Mouse (Mus musculus): ENCODE measurements around the gene Fdx1l. TPM values are rescaled to one million over a fixed set of nuclear protein-coding genes. Genes with fewer than 3 reads are reported as not detected.
A peak's percentile ranks its signal among the peaks of the same experiment; 100 is the strongest.

Fdx1l gene
- total RNA-seq, 2 experiments from 2014 or later: 62.4 to 64.3 TPM

DNA sequence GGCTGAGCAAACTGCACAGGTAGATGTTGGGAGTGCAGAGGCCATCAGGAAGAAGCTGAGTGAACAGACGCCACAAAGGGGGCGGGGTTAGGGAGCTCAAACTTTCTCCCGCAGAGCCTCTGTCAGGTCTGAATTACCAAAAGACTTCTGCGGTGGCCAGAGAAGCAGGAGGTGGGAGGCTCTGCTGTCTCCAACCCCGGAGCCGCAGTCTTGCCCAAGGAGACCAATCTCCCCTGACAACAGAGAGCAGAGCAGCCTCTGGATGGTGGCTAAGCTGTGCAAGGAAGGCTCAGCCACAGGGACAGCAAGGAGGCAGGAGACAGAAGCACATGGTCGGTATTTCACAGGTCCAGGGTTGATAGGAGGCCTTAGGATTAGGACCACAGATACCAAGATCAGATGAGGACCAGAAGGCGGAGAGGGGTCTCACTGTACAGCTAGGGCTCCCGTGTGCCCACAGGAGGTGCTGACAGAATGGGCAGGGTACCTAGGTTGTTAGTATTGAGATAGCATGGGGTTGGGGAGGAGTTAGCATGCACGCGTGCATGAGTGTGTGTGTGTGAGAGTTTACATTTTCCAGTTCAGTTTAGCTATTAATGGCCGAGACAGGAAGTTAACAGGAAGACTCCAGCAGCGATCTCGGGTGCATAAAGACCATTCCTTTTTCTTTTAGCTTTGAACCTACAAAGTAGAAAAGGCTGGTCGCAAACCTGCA lies 27.2 kb upstream of the Fdx1l start:
- DNase-seq (ENCODE audit: extremely low spot score in 1 of 2, low spot score in 2 of 2): no peak
- intact Hi-C loops (cut with DNase I): no loop called here
- no peak overlapping the region for H3K4me3 ChIP-seq
- TF ChIP-seq CTCF (IDR thresholded peaks at IDR 0.05): no peak
- H3K27ac ChIP-seq: no peak overlapping the region

GRCm38 (mm10) chr9:21097793-21098192 lies 24.4 kb upstream of the Fdx1l start:
- TF ChIP-seq CTCF (IDR thresholded peaks at IDR 0.05): no peak
- Histone ChIP-seq H3K27ac (peak overlapping the region; percentile 73), H3K4me3 (no peak overlapping the region)
- peak; percentile 50 to 65 for DNase-seq (ENCODE audit: extremely low spot score in 1 of 2, low spot score in 2 of 2)
- intact Hi-C loops (cut with DNase I): no loop called here

DNA sequence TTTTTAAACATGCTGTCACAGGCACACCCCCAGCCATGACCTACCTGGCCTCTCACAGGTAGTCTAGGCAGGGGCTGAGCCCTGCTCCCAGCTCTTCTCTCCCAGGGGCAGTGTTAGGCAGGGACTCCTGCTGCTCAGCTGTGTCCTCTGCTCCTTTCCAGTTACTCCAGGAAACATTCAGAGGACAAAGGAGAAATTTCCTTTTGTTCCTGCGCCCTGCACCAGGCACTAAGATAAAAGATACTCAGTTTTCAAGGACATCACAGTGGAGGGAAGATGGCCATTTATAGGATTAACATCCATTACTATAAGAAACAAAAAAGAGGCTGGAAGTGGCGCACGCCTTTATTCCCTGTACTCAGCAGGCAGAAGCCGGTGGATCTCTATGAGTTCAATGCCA lies 22.5 kb upstream of the Fdx1l start:
- TF ChIP-seq CTCF (IDR thresholded peaks at IDR 0.05): no peak
- DNase-seq (ENCODE audit: extremely low spot score in 1 of 2, low spot score in 2 of 2): no peak
- Histone ChIP-seq H3K27ac (no peak overlapping the region), H3K4me3 (no peak overlapping the region)
- intact Hi-C loops (cut with DNase I): no loop called here

DNA sequence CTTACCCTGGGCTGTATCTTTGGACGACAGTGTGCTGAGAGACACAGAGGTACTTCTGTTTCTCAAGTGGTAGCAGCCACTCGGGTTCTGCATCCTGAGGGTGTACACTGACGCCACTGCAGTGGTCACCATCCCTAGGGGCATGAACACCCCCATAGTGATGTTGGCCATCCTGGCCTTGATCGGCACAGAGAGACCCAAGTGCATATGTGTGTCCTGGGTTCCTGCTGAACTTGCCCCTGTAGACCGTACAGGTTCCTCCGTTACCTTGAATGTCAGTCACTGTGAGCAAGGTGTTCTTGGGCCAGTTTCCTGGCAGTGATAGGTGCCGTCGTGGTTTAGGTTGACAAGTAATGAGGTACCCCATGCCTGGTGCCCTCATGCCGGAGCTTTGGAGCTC lies 20.0 kb upstream of the Fdx1l start:
- Histone ChIP-seq H3K27ac (no peak overlapping the region), H3K4me3 (no peak overlapping the region)
- no peak for DNase-seq (ENCODE audit: extremely low spot score in 1 of 2, low spot score in 2 of 2)
- TF ChIP-seq CTCF (IDR thresholded peaks at IDR 0.05): no peak
- intact Hi-C loops (cut with DNase I): loop anchor here (5.0 kb wide), 1 partner anchor 61 kb away; the partner anchor contains the start of gene Icam5

- TF ChIP-seq CTCF (IDR thresholded peaks at IDR 0.05): no peak
- DNase-seq (ENCODE audit: extremely low spot score in 1 of 2, low spot score in 2 of 2): peak; percentile 94 to 97
- intact Hi-C loops (cut with DNase I): loop anchor here (5.0 kb wide), 1 partner anchor 60 kb away; the partner anchor contains the start of gene Icam5
Observed at GRCm38 (mm10) chr9:21091707-21092320, 18.4 kb upstream of the Fdx1l start, which contains the start of the genes Gm38431 and Raver1. TSS of gene Gm38431 (minus strand) at chr9:21091997. TSS of gene Raver1 (minus strand) at chr9:21092008.

GRCm38 (mm10) chr9:21090972-21091706 lies 17.7 kb upstream of the Fdx1l start:
- intact Hi-C loops (cut with DNase I): loop anchor here (5.0 kb wide), 1 partner anchor 59 kb away; the partner anchor contains the start of gene Icam5
- Histone ChIP-seq H3K27ac (peak overlapping the region; percentile 89), H3K4me3 (peak overlapping the region; percentile 84)
- DNase-seq (ENCODE audit: extremely low spot score in 1 of 2, low spot score in 2 of 2): no peak
- no peak for TF ChIP-seq CTCF (IDR thresholded peaks at IDR 0.05)

More at GRCm38 (mm10) chr9:21091707-21092320, 18.4 kb upstream of the Fdx1l start, which contains the start of the genes Gm38431 and Raver1:
- Histone ChIP-seq H3K27ac (peak within 1 kb of the TSS; percentile 89), H3K4me3 (peak within 1 kb of the TSS; percentile 84)

- Histone ChIP-seq H3K27ac (no peak overlapping the region), H3K4me3 (peak overlapping the region; percentile 84)
- TF ChIP-seq CTCF (IDR thresholded peaks at IDR 0.05): no peak
- intact Hi-C loops (cut with DNase I): loop anchor here (5.0 kb wide), 1 partner anchor 58 kb away; the partner anchor contains the start of gene Icam5
- DNase-seq (ENCODE audit: extremely low spot score in 1 of 2, low spot score in 2 of 2): no peak
Observed at GRCm38 (mm10) chr9:21090537-21090936, 17.1 kb upstream of the Fdx1l start.

DNA sequence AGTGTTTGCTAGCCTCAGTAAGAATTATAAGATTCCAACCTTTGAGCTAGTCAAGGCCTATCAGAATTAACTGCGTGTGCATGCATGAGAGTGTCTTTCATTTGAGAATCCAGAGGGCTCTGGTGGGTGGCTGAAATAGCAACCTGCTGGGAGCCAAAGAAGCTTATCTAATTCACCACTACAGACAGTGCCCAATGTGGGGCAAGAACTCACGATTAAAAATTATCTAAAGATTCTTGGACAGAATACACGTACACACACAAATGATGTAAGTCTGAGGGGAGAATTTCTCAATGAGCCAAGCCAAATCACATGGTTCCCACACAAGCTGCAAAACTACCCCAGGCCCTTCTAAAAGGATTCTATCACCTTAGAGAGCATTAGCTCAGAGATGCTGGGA lies 9.9 kb upstream of the Fdx1l start:
- TF ChIP-seq CTCF (IDR thresholded peaks at IDR 0.05): no peak
- intact Hi-C loops (cut with DNase I): no loop called here

GRCm38 (mm10) chr9:21081127-21081526 lies 7.7 kb upstream of the Fdx1l start:
- H3K27ac ChIP-seq: no peak overlapping the region

More for the DNA sequence above, 9.9 kb upstream of the Fdx1l start:
- Histone ChIP-seq H3K4me3 (no peak overlapping the region), H3K27ac (no peak overlapping the region)
- no peak for DNase-seq (ENCODE audit: extremely low spot score in 1 of 2, low spot score in 2 of 2)

GRCm38 (mm10) chr9:21075625-21076024 lies 2.2 kb upstream of the Fdx1l start:
- intact Hi-C loops (cut with DNase I): no loop called here
- no peak overlapping the region for H3K27ac ChIP-seq
- TF ChIP-seq CTCF (IDR thresholded peaks at IDR 0.05): no peak
- no peak for DNase-seq (ENCODE audit: extremely low spot score in 1 of 2, low spot score in 2 of 2)
- no peak overlapping the region for H3K4me3 ChIP-seq

More at GRCm38 (mm10) chr9:21081127-21081526, 7.7 kb upstream of the Fdx1l start:
- DNase-seq (ENCODE audit: extremely low spot score in 1 of 2, low spot score in 2 of 2): no peak
- no peak overlapping the region for H3K4me3 ChIP-seq
- no peak for TF ChIP-seq CTCF (IDR thresholded peaks at IDR 0.05)
- intact Hi-C loops (cut with DNase I): no loop called here

DNA sequence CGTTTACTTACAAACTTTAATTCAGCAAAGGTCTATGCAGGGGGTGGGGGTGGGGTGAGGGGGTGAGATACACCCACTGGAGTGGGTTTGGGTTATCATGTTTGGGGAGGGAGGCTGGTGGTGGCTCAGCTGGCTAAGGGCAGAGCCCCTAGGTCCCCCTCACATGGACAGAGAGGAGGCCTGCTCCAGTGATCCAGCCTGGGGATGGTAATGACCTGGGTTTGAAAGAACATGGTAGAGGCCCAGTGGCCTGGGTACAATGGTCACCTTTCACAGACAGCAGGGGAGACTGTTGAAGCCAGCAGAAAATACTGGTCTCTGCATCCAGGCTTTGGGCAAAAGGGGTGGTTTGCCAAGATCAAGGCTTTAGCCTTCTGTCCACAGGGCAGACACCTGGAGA lies 759 bp upstream of the Fdx1l start:
- no peak for DNase-seq (ENCODE audit: extremely low spot score in 1 of 2, low spot score in 2 of 2)
- Histone ChIP-seq H3K4me3 (no peak overlapping the region), H3K27ac (no peak overlapping the region)
- intact Hi-C loops (cut with DNase I): loop anchor here (5.0 kb wide), 1 partner anchor 177 kb away; the partner anchor contains the start of gene Eif3g
- no peak for TF ChIP-seq CTCF (IDR thresholded peaks at IDR 0.05)
